Mouse (Mus musculus) limb, embryonic 14.5 days (tissue): Measurements from ENCODE around the gene Nrip1. TPM values are rescaled to one million over a fixed set of nuclear protein-coding genes. Genes with fewer than 3 reads are reported as not detected.

Experiments
- ATAC-seq: fragments of 200-750 bp; cut with Nextera tagmentation; 2 replicates; pipeline ENCODE4 v1.8.0; 2017; ENCODE audit warnings: low read depth, moderate number of reproducible peaks, moderate TSS enrichment; ENCODE audit not compliant: low FRiP score
- DNase-seq: peaks from one replicate; pipeline ENCODE4 v3.0.0-alpha.2; 2015; ENCODE audit warnings: low spot score
- H3K27ac ChIP-seq: fragments of 300-500 bp; sonication (generic); replicated peaks from 2 replicates; pipeline ENCODE4 v1.5.1; 2014; ENCODE audit warnings: low read depth, mild to moderate bottlenecking, low read length, moderate library complexity, mixed read lengths
- H3K27me3 ChIP-seq: fragments of 300-500 bp; sonication (generic); 2 replicates; pipeline ENCODE4 v1.6.1; 2014; ENCODE audit warnings: low read length, mixed read lengths; ENCODE audit not compliant: control insufficient read depth, insufficient read depth
- H3K36me3 ChIP-seq: fragments of 300-500 bp; sonication (generic); 2 replicates; pipeline ENCODE4 v1.6.1; 2014; ENCODE audit warnings: mild to moderate bottlenecking, low read length, moderate library complexity, mixed read lengths; ENCODE audit not compliant: control insufficient read depth, insufficient read depth
- H3K4me1 ChIP-seq: fragments of 300-500 bp; sonication (generic); 2 replicates; pipeline ENCODE4 v1.6.1; 2014; ENCODE audit warnings: antibody characterized with exemption, low read length, mixed read lengths; ENCODE audit not compliant: control insufficient read depth, insufficient read depth
- H3K4me2 ChIP-seq: fragments of 300-500 bp; sonication (generic); replicated peaks from 2 replicates; pipeline ENCODE4 v1.6.1; 2014; ENCODE audit warnings: low read depth, mild to moderate bottlenecking, low read length, moderate library complexity; ENCODE audit not compliant: severe bottlenecking
- H3K4me3 ChIP-seq: fragments of 300-500 bp; sonication (generic); replicated peaks from 2 replicates; pipeline ENCODE4 v1.5.1; 2014; ENCODE audit warnings: low read length
- H3K9ac ChIP-seq: fragments of 300-500 bp; sonication (generic); 2 replicates; pipeline ENCODE4 v1.6.1; 2014; ENCODE audit warnings: mild to moderate bottlenecking, low read depth, low read length, moderate library complexity; ENCODE audit not compliant: severe bottlenecking
- H3K9me3 ChIP-seq: fragments of 300-500 bp; sonication (generic); 2 replicates; pipeline ENCODE4 v1.6.1; 2016; ENCODE audit warnings: low read length; ENCODE audit not compliant: control insufficient read depth
- POLR2A ChIP-seq: fragments of 200-500 bp; IDR thresholded peaks from 2 replicates; pipeline ENCODE4 v1.8.0; 2012; ENCODE audit warnings: inconsistent platforms, mild to moderate bottlenecking, moderate library complexity, borderline replicate concordance; ENCODE audit not compliant: insufficient read depth, insufficient read length; ENCODE audit errors: extremely low read depth
- WGBS: fragments of 180-500 bp; shearing (Covaris S2); extraction: QIAGEN DNeasy Blood & Tissue Kit; methylation state at CpG from one replicate; pipeline ENCODE4 v1.1.7; 2014; 5-methylcytosine and 5-hydroxymethylcytosine counted together
- polyA plus RNA-seq, 2 experiments: library from polyadenylated mRNA; depleted of rRNA in 1 of 2; stranded (reverse) in 1 of 2; unstranded in 1 of 2; fragments of >200 nt; fragmentation: Nextera tagmentation in 1 of 2; extraction: Ambion mirVana in 1 of 2; gene quantifications; 2 replicates each; pipeline versions ENCODE4 v1.2.1 to v1.2.3; 2012 to 2014

Gene Nrip1
- polyA plus RNA-seq, 2 experiments: 6.9 to 37.3 TPM

- Histone ChIP-seq H3K9me3 (no peaks in the 10 kb centered on the region), H3K27ac (no peak overlapping the region), H3K4me3 (no peak overlapping the region), H3K4me2 (peak overlapping the region; percentile 73), H3K4me1 (peaks cover 21% of the 10 kb centered on the region), H3K27me3 (no peaks in the 10 kb centered on the region), H3K9ac (no peak overlapping the region), H3K36me3 (peaks cover 6% of the 10 kb centered on the region; the same call in 1 of the 2 replicates)
- ATAC-seq (no peak), DNase-seq (no peak)
- TF ChIP-seq POLR2A: no peak
- 30% methylated on average over 6 of the region's 6 CpGs for WGBS
These were observed 3.4 kb downstream of the Nrip1 start for GRCm38 (mm10) chr16:76370041-76370715.

- peaks cover 24% of the 10 kb centered on the region for H3K4me1 ChIP-seq
- 80% methylated on average over 9 of the region's 9 CpGs for WGBS
- H3K27ac ChIP-seq: no peak overlapping the region
- no peak for TF ChIP-seq POLR2A
- DNase-seq: no peak
- no peaks in the 10 kb centered on the region for H3K9me3 ChIP-seq
- peaks cover 6% of the 10 kb centered on the region; the same call in 1 of the 2 replicates for H3K36me3 ChIP-seq
- no peaks in the 10 kb centered on the region for H3K27me3 ChIP-seq
- H3K4me3 ChIP-seq: no peak overlapping the region
- no peak overlapping the region for H3K4me2 ChIP-seq
- H3K9ac ChIP-seq: no peak overlapping the region
- ATAC-seq: no peak
These were observed 4.4 kb downstream of the Nrip1 start for GRCm38 (mm10) chr16:76369236-76369635.

- Histone ChIP-seq H3K4me1 (peaks cover 24% of the 10 kb centered on the region), H3K4me3 (no peak overlapping the region), H3K4me2 (no peak overlapping the region), H3K27ac (no peak overlapping the region), H3K9ac (no peak overlapping the region), H3K36me3 (peaks cover 6% of the 10 kb centered on the region; the same call in 1 of the 2 replicates), H3K27me3 (no peaks in the 10 kb centered on the region), H3K9me3 (no peaks in the 10 kb centered on the region)
- 93% methylated on average over 12 of the region's 12 CpGs for WGBS
- no peak for ATAC-seq
- DNase-seq: no peak
- no peak for TF ChIP-seq POLR2A
These were observed 6.2 kb downstream of the Nrip1 start for GRCm38 (mm10) chr16:76367261-76367908.

- H3K27ac ChIP-seq: no peak overlapping the region
- H3K9ac ChIP-seq: no peak overlapping the region
- H3K36me3 ChIP-seq: peaks cover 6% of the 10 kb centered on the region; the same call in 1 of the 2 replicates
- ATAC-seq (no peak), DNase-seq (no peak)
- WGBS: 81% methylated on average over 17 of the region's 17 CpGs
- H3K4me1 ChIP-seq: peaks cover 18% of the 10 kb centered on the region
- no peaks in the 10 kb centered on the region for H3K9me3 ChIP-seq
- no peak overlapping the region for H3K4me3 ChIP-seq
- H3K27me3 ChIP-seq: no peaks in the 10 kb centered on the region
- no peak for TF ChIP-seq POLR2A
- no peak overlapping the region for H3K4me2 ChIP-seq
These were observed 7.7 kb downstream of the Nrip1 start for GRCm38 (mm10) chr16:76365790-76366406.

GRCm38 (mm10) chr16:76365237-76365636 lies 8.4 kb downstream of the Nrip1 start:
- WGBS: 60% methylated on average over 10 of the region's 10 CpGs

More at GRCm38 (mm10) chr16:76365237-76365636, 8.4 kb downstream of the Nrip1 start:
- ATAC-seq (no peak), DNase-seq (no peak)
- Histone ChIP-seq H3K36me3 (peaks cover 6% of the 10 kb centered on the region; the same call in 1 of the 2 replicates), H3K27ac (no peak overlapping the region), H3K9me3 (no peaks in the 10 kb centered on the region), H3K27me3 (no peaks in the 10 kb centered on the region), H3K4me1 (peaks cover 12% of the 10 kb centered on the region), H3K9ac (no peak overlapping the region), H3K4me3 (no peak overlapping the region), H3K4me2 (no peak overlapping the region)
- no peak for TF ChIP-seq POLR2A
